ENCODE assay signal across 10 mouse cellular contexts in the genomic region with DNA sequence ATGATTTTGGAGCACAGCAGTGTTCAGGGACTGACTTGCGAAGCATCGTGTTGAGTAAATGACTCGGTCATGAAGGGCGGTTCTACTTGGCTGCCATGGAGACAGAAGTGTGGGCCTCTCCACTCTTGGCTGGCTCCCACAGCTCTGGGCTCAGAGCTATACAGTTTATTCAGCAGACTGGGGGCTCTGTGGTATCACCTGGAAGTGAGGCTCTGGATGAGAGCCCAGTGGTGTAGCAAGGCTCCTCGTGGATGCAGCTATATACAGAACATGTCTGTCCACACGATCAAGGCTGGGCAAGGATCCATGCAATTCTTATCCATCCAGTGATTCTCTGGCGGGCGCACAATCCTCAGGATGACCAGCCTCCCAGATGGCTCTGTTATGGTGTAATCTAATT.
A peak's percentile ranks its signal among the peaks of the same experiment; 100 is the strongest.
DNase-seq lines count a peak whose midpoint lies in the region; ATAC-seq lines count a peak whose summit lies in the region.
"Had no signal": no experiment of that assay in that cellular context is flagged by ENCODE, and none has a peak within 500 bp of the region (broad histone marks: within the 10 kb centered on the region; RNA-seq: fewer than 3 reads in every experiment).

No protein-coding gene starts in this region.

- peak; percentile 79 for ATAC-seq in hindbrain, embryonic 14.5 days (ENCODE audit: low FRiP score)
- ATAC-seq in hindbrain, embryonic 12.5 days (ENCODE audit: low FRiP score) = no peak
- ATAC-seq in midbrain, embryonic 16.5 days = 0 out of 2 replicates have a peak, but pooled peaks have one; percentile 23
- ATAC-seq in inflammation-experienced regulatory T-cells, adult 6 months = no peak

- no peaks in the 10 kb centered on the region for H3K36me3 ChIP-seq in hindbrain, embryonic 14.5 days (replicated peaks; ENCODE audit: control insufficient read depth, insufficient read depth)
- H3K36me3 ChIP-seq in hindbrain, embryonic 12.5 days = no peaks in the 10 kb centered on the region
- H3K36me3 ChIP-seq in midbrain, embryonic 16.5 days (ENCODE audit: control insufficient read depth, insufficient read depth, low read length) = no peaks in the 10 kb centered on the region
- H3K36me3 ChIP-seq: embryonic facial prominence, embryonic 13.5 days; liver, embryonic 13.5 days had no signal

- no peaks in the 10 kb centered on the region for H3K9me3 ChIP-seq in hindbrain, embryonic 14.5 days (ENCODE audit: control insufficient read depth, low read length)
- H3K9me3 ChIP-seq in hindbrain, embryonic 12.5 days (replicated peaks) = no peaks in the 10 kb centered on the region
- H3K9me3 ChIP-seq in midbrain, embryonic 16.5 days (replicated peaks; ENCODE audit: control insufficient read depth, low read length, poor library complexity, severe bottlenecking) = no peaks in the 10 kb centered on the region
- H3K9me3 ChIP-seq: embryonic facial prominence, embryonic 13.5 days; liver, embryonic 13.5 days had no signal

- peaks cover 8% of the 10 kb centered on the region for H3K4me1 ChIP-seq in hindbrain, embryonic 14.5 days (replicated peaks; ENCODE audit: control insufficient read depth, insufficient read depth, low read length)
- peaks cover 9% of the 10 kb centered on the region; the same call in 1 of the 2 replicates for H3K4me1 ChIP-seq in hindbrain, embryonic 12.5 days
- no peaks in the 10 kb centered on the region for H3K4me1 ChIP-seq in midbrain, embryonic 16.5 days (ENCODE audit: control insufficient read depth, insufficient read depth, low read length)

- no peak overlapping the region for H3K4me2 ChIP-seq in hindbrain, embryonic 14.5 days (replicated peaks)
- H3K4me2 ChIP-seq in hindbrain, embryonic 12.5 days (replicated peaks) = no peak overlapping the region
- no peak overlapping the region for H3K4me2 ChIP-seq in midbrain, embryonic 16.5 days (ENCODE audit: low read length)
- H3K4me2 ChIP-seq: embryonic facial prominence, embryonic 13.5 days; liver, embryonic 13.5 days had no signal

- WGBS in hindbrain, embryonic 14.5 days = 59% methylated on average over 8 of the region's 8 CpGs
- 89% methylated on average over 8 of the region's 8 CpGs for WGBS in hindbrain, embryonic 12.5 days
- WGBS in midbrain, embryonic 16.5 days = 69% methylated on average over 8 of the region's 8 CpGs

- no peak overlapping the region for H3K27ac ChIP-seq in hindbrain, embryonic 14.5 days
- H3K27ac ChIP-seq in hindbrain, embryonic 12.5 days = no peak overlapping the region
- H3K27ac ChIP-seq in midbrain, embryonic 16.5 days (ENCODE audit: low read length) = no peak overlapping the region
- H3K27ac ChIP-seq: embryonic facial prominence, embryonic 13.5 days; liver, embryonic 13.5 days had no signal

- DNase-seq in hindbrain, embryonic 14.5 days (ENCODE audit: low spot score) = no peak
- DNase-seq in frontal cortex, adult 2 months (ENCODE audit: extremely low spot score in 1 of 2, low spot score in 1 of 2) = peak; percentile 28 to 61
- peak; percentile 85 for DNase-seq in heart, postnatal 4 days
- no peak for DNase-seq in spleen, postnatal 36 days (ENCODE audit: low spot score in 2 of 2)
- no peak for DNase-seq in c-Kit-positive CD71-positive TER-119-positive erythroid progenitor cells, embryonic 14.5 days (ENCODE audit: low spot score)
- DNase-seq: liver, embryonic 13.5 days had no signal

- H3K4me3 ChIP-seq in hindbrain, embryonic 14.5 days (replicated peaks; ENCODE audit: low read length) = no peak overlapping the region
- H3K4me3 ChIP-seq in hindbrain, embryonic 12.5 days = no peak overlapping the region
- H3K4me3 ChIP-seq in midbrain, embryonic 16.5 days (ENCODE audit: low read depth, low read length) = no peak overlapping the region
- H3K4me3 ChIP-seq: embryonic facial prominence, embryonic 13.5 days; liver, embryonic 13.5 days had no signal

- no peaks in the 10 kb centered on the region for H3K27me3 ChIP-seq in hindbrain, embryonic 14.5 days (ENCODE audit: control insufficient read depth, insufficient read depth, low read length)
- no peaks in the 10 kb centered on the region for H3K27me3 ChIP-seq in hindbrain, embryonic 12.5 days
- no peaks in the 10 kb centered on the region for H3K27me3 ChIP-seq in midbrain, embryonic 16.5 days (ENCODE audit: control insufficient read depth, insufficient read depth, low read depth, low read length)
- H3K27me3 ChIP-seq: embryonic facial prominence, embryonic 13.5 days; liver, embryonic 13.5 days had no signal

- no peak overlapping the region for H3K9ac ChIP-seq in hindbrain, embryonic 14.5 days
- no peak overlapping the region for H3K9ac ChIP-seq in hindbrain, embryonic 12.5 days
- H3K9ac ChIP-seq in midbrain, embryonic 16.5 days (ENCODE audit: low read depth, low read length) = no peak overlapping the region
- H3K9ac ChIP-seq: embryonic facial prominence, embryonic 13.5 days; liver, embryonic 13.5 days had no signal

Comparison
In these comparisons a context has a peak if more than half of its experiments do, and no peak if none do; other contexts are left out.
1. ATAC-seq: peak in hindbrain, embryonic 14.5 days (single experiment) and midbrain, embryonic 16.5 days (single experiment); none in hindbrain, embryonic 12.5 days (single experiment) and inflammation-experienced regulatory T-cells, adult 6 months (single experiment).
2. DNase-seq: peak in frontal cortex, adult 2 months (2 of 2) and heart, postnatal 4 days (single experiment); none in hindbrain, embryonic 14.5 days (single experiment), spleen, postnatal 36 days (0 of 2) and c-Kit-positive CD71-positive TER-119-positive erythroid progenitor cells, embryonic 14.5 days (single experiment).